Mouse (Mus musculus) T-helper 2 cell (primary cell): ENCODE results near the gene Sbk1.
"Not testable (repeated sequence)": the region's sequence is repeated elsewhere in the genome, so short reads cannot be mapped to it uniquely, and the experiment has no call there.

Source experiments
- in situ Hi-C: fragments of 300-600 bp; cut with MboI, MseI; formaldehyde crosslinking; loops from one replicate; pipeline ENCODE4 v1.15.1; 2025; ENCODE audit warnings: high pct_unique_total_duplicates

Gene Sbk1

DNA sequence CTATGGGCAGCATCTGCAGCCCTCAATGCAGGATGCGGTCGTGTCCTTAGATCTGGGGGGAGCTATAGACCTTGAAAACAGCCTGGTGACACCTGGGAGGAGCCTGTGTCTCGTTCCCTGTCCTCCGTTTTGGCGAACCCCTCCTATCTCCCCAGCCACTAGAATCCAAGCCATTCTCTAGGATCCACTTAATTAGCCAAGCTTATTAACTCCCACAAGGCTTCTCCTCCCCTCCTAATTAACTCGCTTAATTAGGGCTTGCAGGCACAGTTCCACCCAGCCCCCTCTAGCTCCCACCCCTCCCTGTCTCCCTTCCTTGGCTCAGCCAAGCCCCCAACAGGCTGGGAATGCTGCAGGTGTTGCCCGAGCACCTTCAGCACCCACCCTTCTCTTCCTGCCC is 8.5 kb upstream of the Sbk1 start:
- in situ Hi-C loops: loop anchor here (5.0 kb wide), 1 partner anchor 38 kb away; no protein-coding TSS in a partner anchor

DNA sequence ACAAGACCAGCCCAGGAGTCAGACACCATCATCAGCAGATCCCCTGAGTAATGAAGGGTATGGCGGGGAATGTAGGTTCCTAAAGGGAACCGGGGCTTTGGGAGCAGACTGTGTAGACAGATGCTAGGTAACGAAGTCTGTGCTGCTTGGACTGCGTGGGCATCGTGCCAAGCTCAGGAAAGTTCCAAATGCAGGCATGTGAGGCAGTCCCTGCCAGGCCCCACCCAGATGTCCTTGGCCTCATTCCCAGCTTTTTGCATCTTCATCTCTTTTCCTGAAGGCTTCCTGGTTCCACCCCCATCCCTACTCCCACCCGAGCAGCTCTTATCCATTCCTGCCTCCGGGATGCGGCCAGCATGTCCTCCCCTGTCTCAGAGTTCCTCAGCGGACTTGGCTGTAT is 6.5 kb upstream of the Sbk1 start:
- in situ Hi-C loops: no loop called here

DNA sequence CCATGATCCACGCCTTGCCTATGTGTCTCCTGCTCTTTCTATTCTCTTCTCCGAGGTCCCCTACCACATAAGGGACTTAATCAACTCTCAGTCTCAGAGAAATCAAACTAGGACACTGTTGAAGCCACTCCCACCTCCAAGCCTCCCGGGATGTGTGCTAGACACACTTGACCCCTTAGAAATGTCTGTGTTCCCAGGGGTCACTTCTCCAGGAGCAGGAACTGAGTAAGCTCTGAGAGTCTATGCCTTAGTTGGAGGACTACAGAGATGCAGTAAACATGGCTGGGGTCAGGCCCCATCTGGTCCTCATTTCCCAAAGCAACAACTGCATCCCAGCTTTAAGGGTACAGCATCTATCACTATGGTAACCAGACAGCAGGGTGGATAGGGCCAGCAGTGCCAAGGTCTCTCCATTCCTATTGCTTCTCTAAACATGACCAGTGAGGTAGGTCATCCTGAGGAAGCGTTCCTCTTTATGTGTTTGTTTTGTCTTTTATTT is 6.0 kb upstream of the Sbk1 start:
- in situ Hi-C loops: no loop called here

DNA sequence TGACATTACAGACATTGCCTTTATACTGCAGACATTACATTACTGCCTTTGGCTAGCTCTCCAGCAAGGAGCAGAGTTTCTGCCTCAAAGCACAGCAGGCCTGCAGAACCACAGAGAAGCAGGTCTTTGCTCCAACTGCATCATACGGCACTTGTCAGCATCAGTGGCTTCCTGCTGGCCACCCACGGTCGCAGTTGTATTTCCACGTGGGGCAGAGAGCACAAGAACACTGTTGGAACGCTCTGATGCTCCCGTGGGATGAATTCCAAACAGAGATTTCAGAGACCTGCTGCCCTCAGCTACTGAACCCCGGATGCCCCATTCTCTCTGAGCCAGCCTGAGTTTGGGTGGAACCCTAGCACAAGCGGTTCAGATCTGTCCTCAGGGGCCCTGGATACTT is 4.8 kb upstream of the Sbk1 start:
- in situ Hi-C loops: no loop called here

DNA sequence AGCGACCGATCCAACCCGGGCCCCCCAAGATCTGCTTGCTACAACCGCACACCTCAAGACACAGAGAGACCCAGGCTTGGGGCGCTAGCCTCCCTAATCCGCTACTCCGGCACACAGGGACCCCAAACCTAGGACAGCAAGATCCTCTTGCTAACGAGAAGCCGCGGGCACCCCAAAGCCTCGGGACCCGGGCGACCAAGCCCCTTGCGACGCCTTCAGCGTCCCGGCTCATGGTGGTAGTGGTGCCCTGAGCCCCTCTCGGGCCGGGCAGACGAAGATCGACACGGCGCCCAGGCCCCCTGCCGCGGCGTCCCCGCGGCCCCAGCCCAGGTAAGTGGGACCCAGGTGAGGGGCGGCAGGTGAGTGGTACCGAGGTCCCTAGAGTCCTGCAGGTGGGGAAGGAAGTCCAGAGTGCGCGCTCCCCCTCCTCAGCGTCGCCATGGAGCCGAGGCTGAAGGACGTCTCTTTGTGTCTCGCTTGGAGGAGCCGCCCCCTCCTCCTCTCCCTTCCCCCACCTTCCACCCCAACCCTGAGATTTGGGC is 422 bp downstream of the Sbk1 start:
- in situ Hi-C loops: no loop called here

DNA sequence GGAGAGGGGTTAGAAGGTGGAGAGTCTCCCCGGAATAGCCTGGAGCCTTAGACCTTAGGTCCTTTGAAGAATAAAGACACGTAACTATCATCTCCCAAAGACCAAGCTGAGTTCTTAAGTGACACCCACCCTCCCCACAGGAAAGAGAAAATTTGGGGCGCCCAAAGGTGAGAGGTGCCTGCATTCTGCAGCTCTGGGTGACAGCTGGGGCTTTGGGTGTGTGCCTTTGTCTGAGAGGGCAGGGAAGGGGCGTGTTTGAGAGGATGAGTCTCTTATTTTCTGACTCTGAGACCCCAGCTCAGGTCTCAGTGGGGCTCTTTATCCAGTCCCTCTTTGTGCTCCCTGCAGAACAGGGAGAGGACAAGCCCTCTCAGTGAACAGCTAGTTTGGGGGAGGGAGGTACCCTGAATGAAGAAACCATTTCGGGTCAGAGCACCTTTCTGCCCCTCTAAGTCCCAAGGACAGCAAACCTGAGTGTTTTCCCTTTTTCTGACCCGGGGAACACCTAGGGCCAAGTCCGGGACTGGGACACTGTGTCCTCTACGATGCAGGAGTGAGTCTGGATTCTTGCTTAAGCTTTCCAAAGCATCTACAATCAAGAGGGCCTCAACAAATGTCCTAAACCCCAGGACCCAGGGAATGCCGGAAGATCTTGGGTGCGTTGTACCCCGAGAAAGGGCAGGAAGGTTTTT is 1.1 kb downstream of the Sbk1 start:
- in situ Hi-C loops: no loop called here

DNA sequence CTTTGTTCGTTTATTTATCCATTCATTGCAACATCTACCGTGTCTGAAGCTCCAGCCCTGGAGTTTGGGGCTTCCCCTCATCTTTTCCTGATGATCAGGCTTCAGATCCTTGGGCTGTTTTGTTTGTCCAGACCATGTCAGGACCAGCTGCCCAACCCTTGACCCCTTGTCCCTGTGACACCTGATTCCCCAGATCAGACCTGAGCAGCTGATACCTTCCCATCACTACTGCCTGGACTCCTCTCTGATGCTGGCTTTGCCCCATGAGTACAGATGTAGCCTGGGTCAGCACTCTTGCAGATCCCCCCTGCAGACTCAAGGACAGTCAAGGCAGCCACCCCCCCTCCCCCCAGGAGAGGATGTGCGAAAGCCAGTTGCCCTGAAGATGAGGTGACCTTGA is 1.7 kb downstream of the Sbk1 start:
- in situ Hi-C loops: no loop called here

DNA sequence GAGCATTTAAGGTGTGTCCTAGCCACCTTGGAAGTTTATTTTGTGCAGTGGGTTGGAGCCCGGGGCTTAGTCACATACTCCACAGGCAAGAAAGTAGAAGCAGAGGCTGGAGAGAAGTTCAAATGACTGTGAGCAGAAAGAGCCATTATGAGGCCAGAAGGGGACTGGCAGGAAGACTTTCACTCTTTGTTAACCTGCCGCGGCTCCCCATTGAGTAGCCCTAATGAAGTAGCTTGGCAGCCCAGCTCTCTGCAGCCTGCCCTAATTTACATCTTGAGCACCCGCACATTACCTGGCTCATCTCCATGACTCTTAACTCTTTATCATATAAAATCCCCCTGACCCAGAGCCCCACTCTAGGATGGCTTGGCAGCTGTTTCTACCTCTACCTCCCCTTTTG is 2.2 kb downstream of the Sbk1 start:
- in situ Hi-C loops: no loop called here

DNA sequence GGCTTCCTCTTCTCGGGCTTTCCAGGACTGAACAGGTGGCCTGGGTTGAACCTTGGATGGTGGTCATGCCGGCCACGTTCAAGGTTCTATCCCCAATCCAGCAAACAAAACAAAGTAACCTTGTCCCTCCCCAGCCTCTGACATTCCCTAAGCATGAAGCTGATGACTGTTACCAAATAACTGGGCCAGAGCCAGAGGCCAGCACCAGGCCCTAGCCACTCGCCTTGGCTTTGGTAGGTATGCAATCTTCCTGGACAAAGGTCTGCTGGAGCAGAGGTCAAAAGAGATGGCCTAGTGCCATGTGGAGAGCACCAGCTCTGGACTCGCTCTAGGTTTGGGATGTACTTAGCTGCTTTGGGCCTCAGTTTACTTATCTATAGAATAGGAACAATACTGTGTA is 3.3 kb downstream of the Sbk1 start:
- in situ Hi-C loops: no loop called here

DNA sequence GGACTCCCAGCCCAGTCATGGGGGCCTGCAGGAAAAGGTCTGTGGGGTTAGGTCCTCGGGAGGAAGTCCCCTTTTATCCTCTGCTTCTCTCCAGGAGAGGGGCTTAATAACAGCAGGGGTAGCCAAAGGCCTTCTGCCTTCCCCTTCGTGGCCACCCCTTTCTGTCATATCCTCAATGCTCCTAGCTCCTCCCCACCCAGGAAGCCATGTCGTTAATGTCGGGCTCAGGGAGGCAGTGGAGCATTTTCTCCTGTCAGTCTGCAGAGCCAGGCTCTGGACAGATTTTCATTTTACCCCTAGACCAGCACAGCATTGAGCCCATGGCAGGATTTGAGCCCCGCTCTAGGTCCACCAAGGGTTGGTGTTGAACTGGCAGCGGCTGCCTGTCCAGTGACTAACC is 3.9 kb downstream of the Sbk1 start:
- in situ Hi-C loops: no loop called here

DNA sequence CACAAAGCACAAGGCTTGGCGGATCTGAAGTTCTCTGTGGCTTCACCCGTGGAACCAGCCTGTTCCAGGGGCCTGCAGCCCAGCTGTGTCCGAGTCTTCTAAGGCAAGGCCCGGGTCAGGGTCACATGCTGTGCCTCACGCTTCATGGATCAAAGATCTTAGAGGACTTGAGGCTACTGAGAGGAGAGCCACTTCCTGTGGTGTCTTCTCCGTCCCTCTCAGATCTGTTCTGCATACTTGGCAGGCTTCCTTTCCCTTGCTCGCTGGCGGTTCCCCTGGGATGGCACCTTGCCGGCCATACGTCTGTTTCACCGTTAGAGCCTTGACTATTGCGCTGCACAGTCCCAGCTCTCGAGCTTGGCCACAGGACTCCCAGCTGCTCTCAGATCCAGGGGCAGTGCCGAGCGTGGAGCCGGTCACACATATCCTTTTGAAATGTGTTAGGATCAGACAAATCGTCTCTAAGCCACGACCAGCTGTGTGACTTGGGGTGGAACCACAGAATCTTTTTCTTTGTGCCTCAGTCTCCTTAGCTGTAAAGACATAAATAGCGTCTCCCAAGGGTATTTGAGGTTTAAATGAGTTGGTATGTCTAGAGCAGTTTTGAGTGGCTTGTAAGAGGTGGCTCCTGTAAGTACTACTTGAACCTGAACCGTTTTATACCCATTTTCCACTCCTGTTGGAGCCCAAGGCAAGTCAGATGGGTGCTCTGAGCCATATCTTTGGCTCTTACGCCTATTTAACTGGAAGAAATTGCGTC is 5.3 kb downstream of the Sbk1 start:
- in situ Hi-C loops: no loop called here

DNA sequence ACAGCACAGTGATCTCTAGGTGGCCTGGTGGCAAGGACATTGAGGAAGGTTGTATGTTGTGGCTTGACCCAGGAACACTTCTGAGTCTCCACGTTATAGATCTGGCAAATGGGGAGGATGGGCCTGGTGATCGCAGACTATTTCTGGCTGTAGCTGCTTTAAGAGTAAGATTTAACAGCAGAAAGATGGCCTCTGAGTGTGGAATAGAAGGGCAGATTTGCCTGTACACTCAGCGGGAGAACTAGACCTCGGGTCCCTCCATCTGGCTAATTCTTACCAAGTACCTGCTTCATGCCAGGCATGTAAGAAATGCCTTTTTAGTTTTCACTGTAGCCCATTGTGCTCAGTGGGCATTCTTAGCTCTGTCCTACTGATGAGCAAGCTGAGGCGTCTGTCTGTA is 6.4 kb downstream of the Sbk1 start:
- in situ Hi-C loops: no loop called here

DNA sequence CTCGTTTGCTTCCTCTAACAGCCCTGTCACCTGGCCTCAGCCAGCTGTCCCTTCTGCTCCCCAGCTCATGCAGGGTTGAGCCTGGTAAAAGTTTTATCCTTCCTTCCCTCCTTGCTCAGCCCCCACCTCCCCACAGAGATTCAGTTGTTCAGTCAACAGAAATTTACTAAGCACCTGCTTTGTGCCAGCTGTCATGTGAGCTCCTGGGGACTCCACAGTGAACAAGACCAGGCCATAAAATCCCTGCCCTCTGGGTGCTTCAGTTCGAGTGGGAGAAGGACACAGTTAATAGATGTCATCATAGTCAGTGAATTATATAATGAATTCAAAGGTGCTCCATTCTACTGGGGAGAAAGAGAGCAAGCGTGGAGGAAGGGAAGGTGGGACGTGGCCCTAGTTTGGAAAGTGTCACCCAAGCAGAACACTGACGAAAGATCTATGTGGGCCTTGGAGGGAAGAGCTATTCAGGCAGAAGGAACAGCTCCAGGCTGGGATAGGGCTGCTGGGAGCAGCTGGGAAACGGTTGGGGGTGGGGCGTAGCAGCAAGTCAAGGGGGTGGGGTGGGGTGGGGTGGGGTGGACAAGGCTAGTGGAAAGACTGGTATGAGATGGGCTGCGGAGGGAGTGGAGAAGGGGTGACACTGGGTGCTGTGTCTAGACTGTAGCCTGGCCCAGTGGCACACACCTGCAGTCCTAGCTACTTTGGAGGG is 7.5 kb downstream of the Sbk1 start:
- in situ Hi-C loops: no loop called here

DNA sequence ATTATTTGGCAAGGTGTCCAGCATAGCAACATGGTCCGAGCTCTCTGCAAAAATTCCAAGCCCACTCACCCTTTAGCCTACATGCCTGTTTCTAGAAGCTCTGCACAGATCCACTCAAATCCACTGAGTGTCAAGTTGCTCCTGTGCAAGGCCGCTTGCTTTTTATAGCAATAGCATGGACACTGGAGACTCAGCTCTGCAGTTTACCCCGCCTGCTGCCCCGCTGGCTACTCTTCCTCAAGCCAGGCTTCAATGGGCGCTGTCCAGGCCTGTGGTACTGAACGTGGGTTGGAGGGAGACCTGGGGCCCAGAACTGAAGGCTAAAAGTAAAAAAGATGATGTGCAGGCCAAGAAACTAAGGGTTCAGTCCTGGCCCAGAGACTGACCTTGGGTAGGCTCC is 8.3 kb downstream of the Sbk1 start:
- in situ Hi-C loops: no loop called here

DNA sequence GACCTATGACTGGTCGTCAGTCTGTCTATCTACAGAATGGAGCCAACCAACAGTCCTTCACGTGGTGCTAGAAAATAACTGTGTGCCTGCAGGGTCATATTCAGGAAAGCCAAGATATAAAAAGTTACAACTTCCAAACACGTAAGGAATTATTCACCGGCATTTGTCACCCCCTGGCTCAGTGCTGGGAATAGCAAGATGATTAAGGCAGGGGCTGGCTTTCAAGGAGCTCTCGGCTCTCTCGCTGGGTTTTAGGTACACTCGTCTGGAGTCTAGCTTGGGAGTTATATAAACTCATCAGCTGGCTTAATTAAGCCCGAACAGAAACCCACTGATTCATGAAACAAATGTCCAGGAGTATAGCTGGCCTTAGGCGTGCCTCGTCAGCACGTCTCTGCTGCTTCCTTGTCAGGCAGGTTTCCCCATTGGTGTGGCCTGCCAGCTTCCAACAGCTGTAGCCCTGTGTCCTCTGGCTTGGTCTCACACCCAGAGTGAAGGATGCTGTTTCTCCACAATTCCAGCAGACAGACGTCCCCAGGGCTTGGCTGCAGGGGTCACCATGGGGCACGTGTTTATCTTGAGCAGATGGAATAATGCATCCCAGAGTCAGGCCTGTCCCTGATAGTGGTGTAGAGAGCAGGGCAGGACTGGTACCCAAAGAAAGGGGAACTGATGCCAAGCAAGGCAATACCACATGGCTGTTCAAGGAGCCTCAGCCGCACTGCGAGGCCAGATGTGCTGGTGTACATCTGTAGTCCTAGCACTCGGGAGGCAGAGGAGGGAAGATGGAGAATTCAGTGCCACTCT is 9.7 kb downstream of the Sbk1 start:
- in situ Hi-C loops: no loop called here

DNA sequence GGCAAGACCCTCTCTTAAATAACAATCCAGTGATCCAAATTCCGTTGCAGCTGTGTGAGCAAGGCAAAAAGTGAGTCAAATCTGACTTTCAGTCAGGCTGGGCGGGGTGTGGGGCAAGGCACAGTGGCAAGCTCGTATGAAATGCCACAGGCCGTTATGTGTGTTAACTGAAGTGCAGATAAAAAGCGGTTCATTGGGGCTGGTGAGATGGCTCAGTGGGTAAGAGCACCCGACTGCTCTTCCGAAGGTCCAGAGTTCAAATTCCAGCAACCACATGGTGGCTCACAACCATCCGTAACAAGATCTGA is 10.2 kb downstream of the Sbk1 start:
- in situ Hi-C loops: not testable (repeated sequence)

DNA sequence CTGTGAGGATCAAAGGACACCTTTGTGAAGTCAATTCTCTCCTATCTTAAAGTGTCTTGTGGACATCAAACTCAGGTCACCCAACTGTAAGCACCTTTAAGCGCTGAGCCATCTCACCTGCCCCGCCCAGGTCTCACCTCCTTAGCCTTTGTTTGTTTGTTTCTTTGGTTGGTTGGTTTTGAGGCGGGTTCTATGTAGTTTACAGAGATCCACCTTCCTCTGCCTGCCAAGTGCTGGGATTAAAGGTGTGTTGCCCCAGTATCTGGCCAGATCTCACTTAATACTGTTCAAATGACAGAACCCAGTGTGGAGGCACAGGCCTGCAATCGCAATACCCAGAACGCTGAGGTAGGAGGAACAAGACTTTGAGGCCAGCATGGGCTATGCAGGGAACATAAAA is 11.6 kb downstream of the Sbk1 start:
- in situ Hi-C loops: no loop called here

DNA sequence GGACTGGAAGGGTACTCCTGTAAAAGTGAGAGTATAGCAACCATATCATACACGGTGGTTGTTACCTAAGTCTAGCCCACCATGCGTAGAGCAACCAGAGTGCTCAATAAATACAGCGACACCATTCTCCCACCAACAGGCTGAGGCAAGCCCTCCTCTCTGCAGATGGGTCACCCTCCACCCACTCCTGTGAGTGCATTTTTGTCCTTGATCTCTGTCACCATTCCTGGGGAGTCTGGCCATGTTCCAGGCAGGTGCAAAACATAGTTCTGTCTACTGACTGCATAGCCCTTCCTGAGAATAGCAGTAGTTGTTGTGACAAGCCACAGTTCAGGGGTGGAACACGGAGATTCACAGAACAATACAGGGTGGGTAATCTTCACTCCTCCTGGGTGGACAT is 12.0 kb downstream of the Sbk1 start:
- in situ Hi-C loops: no loop called here

DNA sequence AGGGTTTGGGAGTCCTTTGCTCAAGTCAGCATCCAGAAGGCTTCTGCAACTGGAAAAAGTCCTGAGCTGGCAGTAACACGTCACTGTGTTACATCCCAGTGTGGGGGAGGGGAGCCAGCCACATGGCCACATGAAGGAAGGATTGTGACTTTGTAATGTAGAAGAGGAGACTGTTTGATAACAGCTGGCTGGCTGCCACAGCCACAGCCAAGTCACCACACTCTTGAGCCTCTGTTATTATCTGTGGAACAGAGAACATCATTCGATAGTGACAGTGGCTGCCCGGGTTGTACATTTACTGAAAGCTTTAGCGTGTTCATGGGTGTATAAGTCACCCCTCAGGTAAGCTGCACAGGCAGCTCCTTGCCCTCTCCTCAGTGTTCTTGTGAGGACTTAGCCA is 12.4 kb downstream of the Sbk1 start:
- in situ Hi-C loops: no loop called here

DNA sequence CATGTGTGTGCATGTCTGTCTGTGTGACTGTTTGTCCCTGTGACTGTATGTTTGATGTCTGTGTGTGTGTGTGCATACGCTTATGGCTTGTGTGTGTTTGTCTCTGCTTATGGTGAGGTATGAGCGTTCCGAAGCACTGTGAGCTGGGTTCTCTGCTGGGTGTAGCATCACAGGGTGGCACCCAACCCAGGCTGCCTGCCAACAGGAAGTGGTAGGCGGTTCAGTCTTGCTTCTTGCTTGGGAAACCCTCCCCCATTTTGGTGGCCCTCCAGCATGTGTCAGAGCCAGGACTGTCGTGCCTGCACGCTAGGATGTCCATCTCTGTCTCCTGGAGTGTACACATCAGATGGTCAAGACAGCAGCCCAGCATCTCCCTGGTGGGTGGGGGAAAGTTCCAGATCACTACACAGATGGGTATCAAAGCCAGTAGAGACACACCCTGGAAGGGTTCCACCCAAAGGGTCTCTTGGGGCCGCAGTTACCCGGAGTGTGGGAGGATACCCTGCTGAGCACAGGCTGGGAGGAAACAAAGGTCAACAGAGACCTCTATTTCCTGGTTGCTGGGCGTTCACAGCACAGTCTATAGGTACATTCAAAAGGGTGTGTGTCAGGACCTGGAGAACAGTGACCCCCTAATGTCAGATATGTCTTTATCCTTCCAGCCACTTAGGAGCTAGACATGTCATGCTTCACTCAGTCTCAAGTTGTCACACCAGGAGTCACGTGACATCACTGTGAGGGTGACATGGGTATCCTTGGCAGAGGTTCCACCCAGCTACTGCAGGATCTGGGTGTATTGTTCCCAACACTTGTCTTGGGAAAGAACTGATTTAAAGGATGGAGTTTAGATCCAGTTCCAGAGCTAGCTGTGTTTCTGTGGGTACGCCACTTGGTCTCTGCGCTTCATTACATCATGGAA is 13.1 kb downstream of the Sbk1 start:
- in situ Hi-C loops: no loop called here

DNA sequence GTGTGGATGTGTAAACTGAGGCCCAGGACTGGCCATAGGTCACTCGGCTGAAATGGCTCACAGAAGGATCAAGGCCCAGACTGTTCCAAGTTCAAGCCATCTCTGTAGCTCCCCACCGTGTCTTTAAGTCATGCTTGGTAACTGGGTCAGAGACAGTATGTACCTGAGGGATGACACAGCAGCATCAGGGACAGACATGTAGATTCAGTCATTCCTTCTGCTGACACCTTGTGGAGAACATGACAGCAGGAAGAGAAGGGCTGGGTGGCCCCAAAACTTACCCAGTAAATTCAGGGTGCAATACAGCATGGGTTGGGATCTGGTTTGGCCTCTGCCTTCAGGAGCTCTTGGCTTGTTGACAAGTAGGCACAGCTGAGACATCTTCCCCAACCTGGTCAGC is 13.9 kb downstream of the Sbk1 start:
- in situ Hi-C loops: no loop called here
